Mouse (Mus musculus): Measurements from ENCODE around the gene Spindoc. TPM values are rescaled to one million over a fixed set of nuclear protein-coding genes. Genes with fewer than 3 reads are reported as not detected.

The Spindoc gene
- 16.1 and 17.2 TPM in 2 replicates for polyA plus RNA-seq (2015; fragmentation: Nextera tagmentation; extraction: Ambion mirVana)

DNA sequence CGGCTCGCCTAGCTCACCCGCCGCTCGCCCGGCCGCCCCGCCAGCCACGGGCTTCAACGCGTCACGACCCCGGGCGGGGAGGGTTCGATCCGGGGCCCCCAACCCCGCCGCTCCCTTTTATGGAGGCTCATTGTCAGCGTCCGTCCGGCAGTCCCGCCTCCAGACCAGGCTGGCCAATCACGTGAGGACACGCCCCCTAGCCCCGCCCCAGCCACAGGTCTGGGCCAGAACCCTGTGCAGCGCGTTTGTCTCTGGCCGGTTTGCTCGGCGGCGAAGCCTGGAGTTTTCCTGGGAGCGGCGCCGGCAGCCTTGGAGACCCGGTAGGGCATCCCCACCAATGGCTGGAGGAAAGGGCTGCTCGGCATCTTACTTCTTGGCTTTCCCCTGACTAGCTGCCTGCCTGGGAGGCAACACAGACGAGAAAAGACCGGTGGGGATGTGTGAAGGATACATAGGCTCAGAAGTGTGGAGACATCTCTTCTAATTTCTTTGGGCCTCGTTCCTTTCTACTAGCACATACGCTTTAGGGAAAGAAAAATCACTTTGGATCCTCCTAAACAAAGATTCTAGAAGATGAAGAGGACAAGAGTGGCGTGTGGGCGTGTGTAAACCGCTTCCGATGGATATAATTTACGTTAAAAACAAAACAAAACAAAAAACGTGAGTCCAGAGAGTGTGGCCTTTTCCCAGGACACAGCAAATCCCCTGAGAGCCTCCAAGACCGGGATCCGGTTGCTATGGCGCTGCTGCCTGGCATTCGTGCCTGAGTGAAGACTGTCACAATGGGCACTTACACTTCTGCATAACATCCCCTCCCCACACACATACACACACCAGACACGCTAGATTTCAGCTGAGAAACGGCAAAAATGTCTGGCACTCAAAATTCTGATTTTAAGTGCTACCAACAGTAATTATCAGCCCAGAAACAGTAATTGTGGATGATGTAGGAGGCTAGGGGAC lies at the start of gene Spindoc:
Gene Spindoc, minus strand, starts transcription at position 92 of the 963 bp plus-strand sequence.
- ATAC-seq, result peak; percentile 100
- Histone ChIP-seq H3K4me2 (replicated peaks; ENCODE audit: low read depth, low read length) (peak within 1 kb of the TSS; percentile 72), H3K9ac (replicated peaks; ENCODE audit: low read depth) (peak within 1 kb of the TSS; percentile 92), H3K27ac (ENCODE audit: low read length) (peak within 1 kb of the TSS; percentile 89), H3K27me3 (replicated peaks; ENCODE audit: insufficient read depth, low read length) (no peaks in the 10 kb centered on the region), H3K36me3 (ENCODE audit: insufficient read depth, low read length) (no peaks in the 10 kb centered on the region), H3K4me3 (ENCODE audit: low read depth, low read length) (peak within 1 kb of the TSS; percentile 92), H3K9me3 (ENCODE audit: low read length) (no peaks in the 10 kb centered on the region), H3K4me1 (ENCODE audit: insufficient read depth, low read depth, low read length) (peaks cover 4% of the 10 kb centered on the region; the same call in 1 of the 2 replicates)
- peak; percentile 96 for DNase-seq (ENCODE audit: low spot score)
- TF ChIP-seq EP300 (IDR thresholded peaks at IDR 0.05) (no peak), CTCF (IDR thresholded peaks at IDR 0.05) (no peak)
- under 1% methylated on average over 36 of the region's 52 CpGs for whole genome bisulfite sequencing

DNA sequence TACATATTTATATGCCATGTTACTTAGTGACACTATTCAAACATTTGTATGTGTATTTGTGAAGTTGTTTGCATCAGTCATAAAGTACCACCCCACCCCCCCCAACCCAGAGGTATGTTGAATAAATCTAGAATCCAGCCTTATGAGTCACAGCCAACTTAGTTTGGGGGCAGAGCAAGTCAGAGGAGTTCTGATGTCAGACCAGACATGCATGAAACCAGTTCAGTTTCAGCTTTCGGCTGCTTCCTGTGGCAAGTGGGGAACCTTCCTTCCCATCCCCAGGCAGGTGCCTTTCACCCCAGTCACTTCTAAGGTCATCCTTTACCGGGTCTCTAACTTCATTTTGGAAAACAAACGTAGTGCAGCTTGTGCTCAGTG lies 42.6 kb upstream of the Spindoc start:
- Histone ChIP-seq H3K9ac (replicated peaks; ENCODE audit: low read depth) (no peak overlapping the region), H3K9me3 (ENCODE audit: low read length) (no peaks in the 10 kb centered on the region), H3K4me3 (ENCODE audit: low read depth, low read length) (no peak overlapping the region), H3K27me3 (replicated peaks; ENCODE audit: insufficient read depth, low read length) (no peaks in the 10 kb centered on the region), H3K4me2 (replicated peaks; ENCODE audit: low read depth, low read length) (no peak overlapping the region), H3K36me3 (ENCODE audit: insufficient read depth, low read length) (peaks cover 14% of the 10 kb centered on the region), H3K27ac (ENCODE audit: low read length) (no peak overlapping the region), H3K4me1 (ENCODE audit: insufficient read depth, low read depth, low read length) (peaks cover 19% of the 10 kb centered on the region)
- ATAC-seq, result no peak
- no peak for TF ChIP-seq EP300 (IDR thresholded peaks at IDR 0.05)
- no peak for TF ChIP-seq CTCF (IDR thresholded peaks at IDR 0.05)
- 40% methylated on average over 3 of the region's 3 CpGs for WGBS
- DNase-seq (ENCODE audit: low spot score), result no peak

DNA sequence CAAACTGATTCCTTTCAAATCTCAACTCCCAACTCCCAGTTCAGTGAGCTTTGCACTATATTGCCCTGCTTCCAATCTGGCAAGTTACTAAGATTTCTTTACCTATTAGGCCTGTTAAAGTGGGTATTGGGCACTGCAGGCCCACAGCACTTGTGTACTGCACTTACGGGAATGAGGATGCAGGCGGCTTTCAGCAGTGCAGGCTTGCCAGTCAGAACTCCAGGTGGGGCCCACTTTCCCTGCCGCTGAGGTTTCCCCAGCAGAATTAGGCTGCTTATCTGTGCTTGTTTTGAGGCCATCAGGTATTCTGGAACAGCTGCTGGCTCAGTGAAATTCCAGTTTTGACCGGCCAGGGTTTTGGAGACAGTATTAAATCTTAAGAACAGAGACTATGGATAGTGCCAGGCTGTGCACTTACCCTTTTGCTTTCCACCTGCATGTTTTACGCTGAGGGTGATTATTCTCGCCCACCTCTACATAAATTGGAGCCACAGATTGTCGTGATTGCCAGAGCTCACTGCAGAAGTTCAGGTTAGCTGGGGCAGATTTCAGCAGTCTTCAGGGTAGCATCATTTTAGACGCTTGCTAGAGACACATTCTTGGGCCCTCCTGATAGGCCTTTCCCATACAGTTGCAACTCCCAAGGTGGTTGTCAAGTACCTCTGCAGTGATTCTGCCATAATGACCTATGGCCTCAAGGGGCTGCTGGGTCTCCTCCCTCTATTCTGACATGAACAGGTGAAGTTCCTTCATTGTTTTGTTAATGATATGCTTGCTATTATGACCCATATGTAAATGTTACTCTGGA lies 42.0 kb upstream of the Spindoc start:
- Histone ChIP-seq H3K27ac (ENCODE audit: low read length) (no peak overlapping the region), H3K9me3 (ENCODE audit: low read length) (no peaks in the 10 kb centered on the region), H3K4me3 (ENCODE audit: low read depth, low read length) (no peak overlapping the region), H3K4me2 (replicated peaks; ENCODE audit: low read depth, low read length) (no peak overlapping the region), H3K4me1 (ENCODE audit: insufficient read depth, low read depth, low read length) (peaks cover 19% of the 10 kb centered on the region), H3K36me3 (ENCODE audit: insufficient read depth, low read length) (peaks cover 14% of the 10 kb centered on the region), H3K9ac (replicated peaks; ENCODE audit: low read depth) (no peak overlapping the region), H3K27me3 (replicated peaks; ENCODE audit: insufficient read depth, low read length) (no peaks in the 10 kb centered on the region)
- ATAC-seq (no peak), DNase-seq (ENCODE audit: low spot score) (no peak)
- 69% methylated on average over 8 of the region's 8 CpGs for WGBS
- no peak for TF ChIP-seq CTCF (IDR thresholded peaks at IDR 0.05)
- TF ChIP-seq EP300 (IDR thresholded peaks at IDR 0.05), result no peak

DNA sequence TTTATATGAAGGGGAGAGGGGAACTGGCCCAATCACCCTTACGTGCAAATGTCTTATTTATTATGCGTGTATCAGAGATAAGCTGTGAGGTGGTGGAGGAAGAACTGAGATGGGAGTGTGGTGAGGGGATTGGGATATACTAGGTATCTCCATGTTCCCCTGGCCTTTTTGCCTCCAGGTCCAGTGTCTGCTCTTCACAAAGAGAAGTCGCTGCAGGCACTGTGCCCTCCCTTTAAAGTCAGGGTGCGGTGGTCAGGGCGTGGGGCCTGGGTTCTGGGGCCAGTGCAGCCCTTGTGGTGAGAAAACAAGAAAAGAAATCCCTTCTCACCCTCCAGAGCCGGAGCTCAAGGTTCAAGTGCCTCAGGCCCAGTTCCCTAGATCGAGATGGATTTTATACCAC lies 41.3 kb upstream of the Spindoc start:
- no peak overlapping the region for H3K27ac ChIP-seq (ENCODE audit: low read length)
- no peak overlapping the region for H3K4me3 ChIP-seq (ENCODE audit: low read depth, low read length)
- no peak overlapping the region for H3K9ac ChIP-seq (replicated peaks; ENCODE audit: low read depth)
- 77% methylated on average over 7 of the region's 7 CpGs for WGBS
- peaks cover 10% of the 10 kb centered on the region for H3K36me3 ChIP-seq (ENCODE audit: insufficient read depth, low read length)
- ATAC-seq (no peak), DNase-seq (ENCODE audit: low spot score) (no peak)
- H3K4me1 ChIP-seq (ENCODE audit: insufficient read depth, low read depth, low read length), result peaks cover 22% of the 10 kb centered on the region
- H3K4me2 ChIP-seq (replicated peaks; ENCODE audit: low read depth, low read length), result no peak overlapping the region
- H3K9me3 ChIP-seq (ENCODE audit: low read length), result no peaks in the 10 kb centered on the region
- no peaks in the 10 kb centered on the region for H3K27me3 ChIP-seq (replicated peaks; ENCODE audit: insufficient read depth, low read length)
- no peak for TF ChIP-seq CTCF (IDR thresholded peaks at IDR 0.05)
- TF ChIP-seq EP300 (IDR thresholded peaks at IDR 0.05), result no peak

DNA sequence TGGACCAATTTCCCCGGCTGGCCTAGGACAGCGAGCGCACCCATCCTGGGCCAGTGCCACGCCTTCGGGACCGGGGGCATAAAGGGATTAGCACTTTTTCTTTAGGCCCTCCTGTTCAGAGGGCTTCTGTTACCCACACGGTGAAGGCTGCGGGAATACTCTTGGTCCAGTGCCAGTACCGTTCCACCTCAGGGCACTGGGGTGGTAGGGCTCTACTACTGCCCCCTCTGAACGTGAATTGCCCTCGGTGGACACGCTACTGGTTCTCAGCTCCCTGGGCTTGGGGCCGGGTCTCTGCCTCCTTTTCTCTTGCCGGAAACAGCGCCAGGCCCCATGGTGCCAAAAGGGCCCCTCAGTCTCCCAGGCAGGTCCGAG lies 40.8 kb upstream of the Spindoc start:
- Histone ChIP-seq H3K4me3 (ENCODE audit: low read depth, low read length) (peak overlapping the region; percentile 21), H3K27ac (ENCODE audit: low read length) (peak overlapping the region; percentile 32; the same call in 1 of the 2 replicates), H3K27me3 (replicated peaks; ENCODE audit: insufficient read depth, low read length) (no peaks in the 10 kb centered on the region), H3K9ac (replicated peaks; ENCODE audit: low read depth) (no peak overlapping the region), H3K4me1 (ENCODE audit: insufficient read depth, low read depth, low read length) (peaks cover 27% of the 10 kb centered on the region), H3K9me3 (ENCODE audit: low read length) (no peaks in the 10 kb centered on the region), H3K4me2 (replicated peaks; ENCODE audit: low read depth, low read length) (peak overlapping the region; percentile 65), H3K36me3 (ENCODE audit: insufficient read depth, low read length) (peaks cover 10% of the 10 kb centered on the region)
- ATAC-seq (no peak), DNase-seq (ENCODE audit: low spot score) (no peak)
- WGBS, result 24% methylated on average over 14 of the region's 16 CpGs
- TF ChIP-seq CTCF (IDR thresholded peaks at IDR 0.05), result no peak
- no peak for TF ChIP-seq EP300 (IDR thresholded peaks at IDR 0.05)
